Mouse (Mus musculus): ENCODE data around the gene Por. TPM values are rescaled to one million over a fixed set of nuclear protein-coding genes. Genes with fewer than 3 reads are reported as not detected.

Por gene
- total and polyA plus RNA-seq, 2 experiments from 2014 or later = 75.2 to 94.1 TPM

- DNase-seq (ENCODE audit: low spot score) (no peak), ATAC-seq (ENCODE audit: low FRiP score) (no peak)
- H3K27ac ChIP-seq (ENCODE audit: low read depth, low read length) = no peak overlapping the region
- H3K4me2 ChIP-seq (ENCODE audit: low read depth, low read length, poor library complexity, severe bottlenecking) = no peak overlapping the region
- no peaks in the 10 kb centered on the region for H3K27me3 ChIP-seq (ENCODE audit: insufficient read depth, low read length)
- no peaks in the 10 kb centered on the region for H3K36me3 ChIP-seq (ENCODE audit: insufficient read depth, low read length)
- H3K9ac ChIP-seq (replicated peaks; ENCODE audit: low read length, poor library complexity, severe bottlenecking) = no peak overlapping the region
- no peak overlapping the region for H3K4me3 ChIP-seq (ENCODE audit: low read depth, low read length)
- H3K4me1 ChIP-seq (ENCODE audit: insufficient read depth, low read length) = peaks cover 7% of the 10 kb centered on the region
- H3K9me3 ChIP-seq (ENCODE audit: low read length) = no peaks in the 10 kb centered on the region
- 71% methylated on average over 7 of the region's 7 CpGs for WGBS
- no peak for TF ChIP-seq CTCF (IDR thresholded peaks at IDR 0.05)
Measured at GRCm38 (mm10) chr5:135695277-135695721, 25.5 kb downstream of the Por start.

GRCm38 (mm10) chr5:135697711-135698111, 27.9 kb downstream of the Por start:
- Histone ChIP-seq H3K36me3 (ENCODE audit: insufficient read depth, low read length) (no peaks in the 10 kb centered on the region), H3K4me1 (ENCODE audit: insufficient read depth, low read length) (no peaks in the 10 kb centered on the region), H3K4me2 (ENCODE audit: low read depth, low read length, poor library complexity, severe bottlenecking) (no peak overlapping the region), H3K9me3 (ENCODE audit: low read length) (no peaks in the 10 kb centered on the region), H3K9ac (replicated peaks; ENCODE audit: low read length, poor library complexity, severe bottlenecking) (no peak overlapping the region), H3K4me3 (ENCODE audit: low read depth, low read length) (no peak overlapping the region), H3K27me3 (ENCODE audit: insufficient read depth, low read length) (no peaks in the 10 kb centered on the region), H3K27ac (ENCODE audit: low read depth, low read length) (no peak overlapping the region)
- no peak for TF ChIP-seq CTCF (IDR thresholded peaks at IDR 0.05)
- 90% methylated on average over 5 of the region's 5 CpGs for WGBS
- ATAC-seq (ENCODE audit: low FRiP score) (no peak), DNase-seq (ENCODE audit: low spot score) (no peak)

GRCm38 (mm10) chr5:135701601-135702000, 31.8 kb downstream of the Por start:
- DNase-seq (ENCODE audit: low spot score) (no peak), ATAC-seq (ENCODE audit: low FRiP score) (no peak)
- Histone ChIP-seq H3K4me3 (ENCODE audit: low read depth, low read length) (no peak overlapping the region), H3K36me3 (ENCODE audit: insufficient read depth, low read length) (no peaks in the 10 kb centered on the region), H3K4me1 (ENCODE audit: insufficient read depth, low read length) (no peaks in the 10 kb centered on the region), H3K9me3 (ENCODE audit: low read length) (no peaks in the 10 kb centered on the region), H3K9ac (replicated peaks; ENCODE audit: low read length, poor library complexity, severe bottlenecking) (no peak overlapping the region), H3K27me3 (ENCODE audit: insufficient read depth, low read length) (no peaks in the 10 kb centered on the region), H3K27ac (ENCODE audit: low read depth, low read length) (no peak overlapping the region), H3K4me2 (ENCODE audit: low read depth, low read length, poor library complexity, severe bottlenecking) (no peak overlapping the region)
- TF ChIP-seq CTCF (IDR thresholded peaks at IDR 0.05) = no peak
- 95% methylated on average over 4 of the region's 4 CpGs for WGBS

- H3K36me3 ChIP-seq (ENCODE audit: insufficient read depth, low read length) = peaks cover 3% of the 10 kb centered on the region
- H3K4me2 ChIP-seq (ENCODE audit: low read depth, low read length, poor library complexity, severe bottlenecking) = no peak overlapping the region
- TF ChIP-seq CTCF (IDR thresholded peaks at IDR 0.05) = no peak
- no peak overlapping the region for H3K9ac ChIP-seq (replicated peaks; ENCODE audit: low read length, poor library complexity, severe bottlenecking)
- DNase-seq (ENCODE audit: low spot score) (no peak), ATAC-seq (ENCODE audit: low FRiP score) (no peak)
- H3K4me3 ChIP-seq (ENCODE audit: low read depth, low read length) = no peak overlapping the region
- no peak overlapping the region for H3K27ac ChIP-seq (ENCODE audit: low read depth, low read length)
- H3K4me1 ChIP-seq (ENCODE audit: insufficient read depth, low read length) = no peaks in the 10 kb centered on the region
- 92% methylated on average over 6 of the region's 6 CpGs for WGBS
- H3K27me3 ChIP-seq (ENCODE audit: insufficient read depth, low read length) = no peaks in the 10 kb centered on the region
- no peaks in the 10 kb centered on the region for H3K9me3 ChIP-seq (ENCODE audit: low read length)
Measured at GRCm38 (mm10) chr5:135702190-135702589, 32.4 kb downstream of the Por start.

GRCm38 (mm10) chr5:135702682-135703192, 32.9 kb downstream of the Por start:
- peaks cover 8% of the 10 kb centered on the region for H3K36me3 ChIP-seq (ENCODE audit: insufficient read depth, low read length)
- DNase-seq (ENCODE audit: low spot score) (no peak), ATAC-seq (ENCODE audit: low FRiP score) (no peak)

GRCm38 (mm10) chr5:135703431-135703830, 33.6 kb downstream of the Por start:
- WGBS = 94% methylated on average over 7 of the region's 7 CpGs

More at GRCm38 (mm10) chr5:135702682-135703192, 32.9 kb downstream of the Por start:
- Histone ChIP-seq H3K27me3 (ENCODE audit: insufficient read depth, low read length) (no peaks in the 10 kb centered on the region), H3K27ac (ENCODE audit: low read depth, low read length) (no peak overlapping the region), H3K4me2 (ENCODE audit: low read depth, low read length, poor library complexity, severe bottlenecking) (no peak overlapping the region), H3K4me3 (ENCODE audit: low read depth, low read length) (no peak overlapping the region), H3K9me3 (ENCODE audit: low read length) (no peaks in the 10 kb centered on the region), H3K9ac (replicated peaks; ENCODE audit: low read length, poor library complexity, severe bottlenecking) (no peak overlapping the region), H3K4me1 (ENCODE audit: insufficient read depth, low read length) (no peaks in the 10 kb centered on the region)
- whole genome bisulfite sequencing = 71% methylated on average over 15 of the region's 15 CpGs
- TF ChIP-seq CTCF (IDR thresholded peaks at IDR 0.05) = 0 out of 2 replicates have a peak, but pooled peaks have one; percentile 12

More at GRCm38 (mm10) chr5:135703431-135703830, 33.6 kb downstream of the Por start:
- Histone ChIP-seq H3K27me3 (ENCODE audit: insufficient read depth, low read length) (no peaks in the 10 kb centered on the region), H3K4me3 (ENCODE audit: low read depth, low read length) (no peak overlapping the region), H3K9me3 (ENCODE audit: low read length) (no peaks in the 10 kb centered on the region), H3K4me2 (ENCODE audit: low read depth, low read length, poor library complexity, severe bottlenecking) (no peak overlapping the region), H3K9ac (replicated peaks; ENCODE audit: low read length, poor library complexity, severe bottlenecking) (no peak overlapping the region), H3K36me3 (ENCODE audit: insufficient read depth, low read length) (peaks cover 13% of the 10 kb centered on the region), H3K4me1 (ENCODE audit: insufficient read depth, low read length) (no peaks in the 10 kb centered on the region), H3K27ac (ENCODE audit: low read depth, low read length) (no peak overlapping the region)
- no peak for TF ChIP-seq CTCF (IDR thresholded peaks at IDR 0.05)
- no peak for DNase-seq (ENCODE audit: low spot score)
- ATAC-seq (ENCODE audit: low FRiP score) = no peak
